In genomic region chr3:93509301-93509700, GRCm38 (mm10) we compare ENCODE assay signal across 35 mouse cellular contexts. TPM values are rescaled to one million over a fixed set of nuclear protein-coding genes. Genes with fewer than 3 reads are reported as not detected.
DNase-seq lines count a peak whose midpoint lies in the region; ATAC-seq lines count a peak whose summit lies in the region.
"Had no signal": no experiment of that assay in that cellular context is flagged by ENCODE, and none has a peak within 500 bp of the region (broad histone marks: within the 10 kb centered on the region; RNA-seq: fewer than 3 reads in every experiment).

No protein-coding gene starts in this region.

- no peak for ATAC-seq in heart, embryonic 12.5 days (ENCODE audit: insufficient number of reproducible peaks, low FRiP score)
- ATAC-seq in granulocyte monocyte progenitor cell, adult 5-6 weeks (replicated peaks; ENCODE audit: poor library complexity, severe bottlenecking) = no peak
- ATAC-seq: activated CD4-positive, CD25-positive, alpha-beta regulatory T cell, adult 4 months; CD4-positive, CD25-positive, alpha-beta regulatory T cell, adult 4 months; forebrain, embryonic 15.5 days; hindbrain, embryonic 16.5 days; inflammation-experienced regulatory T-cells, adult 6 months; intestine, embryonic 16.5 days had no signal

- no peaks in the 10 kb centered on the region for H3K27me3 ChIP-seq in heart, embryonic 12.5 days (replicated peaks)
- H3K27me3 ChIP-seq: embryonic facial prominence, embryonic 13.5 days; forebrain, embryonic 12.5 days; forebrain, embryonic 15.5 days; heart, embryonic 15.5 days; hindbrain, embryonic 13.5 days had no signal

- peak; percentile 27 for DNase-seq in adrenal gland, adult 2 months
- DNase-seq in adrenal gland, postnatal 4 days (ENCODE audit: low spot score in 2 of 2) = no peak
- peak; percentile 24 for DNase-seq in heart, adult 11 months
- DNase-seq in 416B (ENCODE audit: low read depth) = peak; percentile 78
- DNase-seq in induced T-regulatory cell, adult 2 months (ENCODE audit: low read depth) = peak; percentile 50
- DNase-seq: B cell, adult 2 months; cerebellum, adult 11-12 months; cerebellum, adult 8-10 months; cerebellum, postnatal 10 days; cerebellum, postnatal 36 days; embryo, embryonic 11 days; gastrocnemius, postnatal 25 days; heart, postnatal 10 days; heart, postnatal 36 days had no signal

- H3K27ac ChIP-seq in heart, embryonic 12.5 days (ENCODE audit: poor library complexity, severe bottlenecking) = no peak overlapping the region
- H3K27ac ChIP-seq: embryonic facial prominence, embryonic 10.5 days; embryonic facial prominence, embryonic 13.5 days; forebrain, embryonic 12.5 days; forebrain, embryonic 15.5 days; heart, embryonic 15.5 days; hindbrain, embryonic 10.5 days; hindbrain, embryonic 13.5 days had no signal

- no peaks in the 10 kb centered on the region for H3K36me3 ChIP-seq in heart, embryonic 12.5 days
- H3K36me3 ChIP-seq: embryonic facial prominence, embryonic 10.5 days; embryonic facial prominence, embryonic 13.5 days; forebrain, embryonic 12.5 days; forebrain, embryonic 15.5 days; heart, embryonic 15.5 days; hindbrain, embryonic 10.5 days; hindbrain, embryonic 13.5 days had no signal

- 34% methylated on average over 1 of the region's 1 CpGs for WGBS in heart, embryonic 12.5 days

- H3K4me1 ChIP-seq in heart, embryonic 12.5 days (replicated peaks) = no peaks in the 10 kb centered on the region
- H3K4me1 ChIP-seq: forebrain, embryonic 12.5 days; forebrain, embryonic 15.5 days; heart, embryonic 15.5 days; hindbrain, embryonic 13.5 days had no signal

- no peak overlapping the region for H3K9ac ChIP-seq in heart, embryonic 12.5 days
- H3K9ac ChIP-seq: embryonic facial prominence, embryonic 13.5 days; forebrain, embryonic 12.5 days; forebrain, embryonic 15.5 days; heart, embryonic 15.5 days; hindbrain, embryonic 13.5 days had no signal

- no peak overlapping the region for H3K4me3 ChIP-seq in heart, embryonic 12.5 days
- H3K4me3 ChIP-seq: embryonic facial prominence, embryonic 10.5 days; embryonic facial prominence, embryonic 13.5 days; erythroblast, embryonic 14.5 days; forebrain, embryonic 12.5 days; forebrain, embryonic 15.5 days; heart, embryonic 15.5 days; hindbrain, embryonic 10.5 days; hindbrain, embryonic 13.5 days had no signal

- H3K9me3 ChIP-seq in heart, embryonic 12.5 days (replicated peaks) = no peaks in the 10 kb centered on the region
- H3K9me3 ChIP-seq: embryonic facial prominence, embryonic 10.5 days; embryonic facial prominence, embryonic 13.5 days; forebrain, embryonic 12.5 days; forebrain, embryonic 15.5 days; heart, embryonic 15.5 days; hindbrain, embryonic 10.5 days; hindbrain, embryonic 13.5 days had no signal

- H3K4me2 ChIP-seq in heart, embryonic 12.5 days = no peak overlapping the region
- H3K4me2 ChIP-seq: embryonic facial prominence, embryonic 13.5 days; forebrain, embryonic 12.5 days; forebrain, embryonic 15.5 days; heart, embryonic 11.5 days; heart, embryonic 15.5 days; hindbrain, embryonic 13.5 days had no signal

RNA-seq across cellular contexts. Expression of gene S100a11, which starts 11.0 kb away (rescaled TPM):
- 100 to 1,000 TPM; 210 to 267 TPM for total RNA-seq in adrenal gland, adult 2 months (2021)
- 33.0 and 44.4 TPM in 2 replicates for polyA plus RNA-seq in adrenal gland, adult 2 months (2012; rRNA removed)
- 100 to 1,000 TPM; 223 to 236 TPM for total RNA-seq in adrenal gland, postnatal 4 days (2021)
- polyA plus RNA-seq in heart, embryonic 12.5 days (2016; fragmentation: Nextera tagmentation; extraction: Ambion mirVana) = 860 and 874 TPM in 2 replicates
- 1,372 and 1,648 TPM in 2 replicates for total RNA-seq in granulocyte monocyte progenitor cell, adult 5-6 weeks (2014; fragmentation: Nextera tagmentation)
- 77.7 and 97.8 TPM in 2 replicates for total RNA-seq in granulocyte monocyte progenitor cell, adult 5-6 weeks (2017)
- total RNA-seq: MEL had no signal

RNA-seq across cellular contexts. Expression of gene Tchhl1, which starts 40.7 kb away (rescaled TPM):
- total RNA-seq in adrenal gland, adult 2 months (2021) = 1 to 10 TPM in 1 of 2 experiments, not detected in 1; 3.1 TPM
- not detected in 2 replicates for polyA plus RNA-seq in adrenal gland, adult 2 months (2012; rRNA removed)
- under 1 TPM in 1 of 2 experiments, not detected in 1; 0.22 TPM for total RNA-seq in adrenal gland, postnatal 4 days (2021)
- polyA plus RNA-seq in heart, embryonic 12.5 days (2016; fragmentation: Nextera tagmentation; extraction: Ambion mirVana) = not detected in 2 replicates
- not detected in 2 replicates for total RNA-seq in granulocyte monocyte progenitor cell, adult 5-6 weeks (2014; fragmentation: Nextera tagmentation)
- total RNA-seq in granulocyte monocyte progenitor cell, adult 5-6 weeks (2017) = not detected in 2 replicates
- total RNA-seq: gastrocnemius, adult 8-10 months; gastrocnemius, postnatal 25 days; heart, adult 8-10 months; heart, postnatal 10 days; heart, postnatal 36 days; MEL had no signal
- polyA plus RNA-seq: activated CD4-positive, CD25-positive, alpha-beta regulatory T cell, adult 4 months; brain, embryonic 14.5 days; CD4-positive, CD25-positive, alpha-beta regulatory T cell, adult 4 months; cortical plate, adult 2 months; embryonic facial prominence, embryonic 10.5 days; embryonic facial prominence, embryonic 13.5 days; erythroblast, embryonic 14.5 days; forebrain, embryonic 12.5 days; forebrain, embryonic 15.5 days; heart, embryonic 11.5 days; heart, embryonic 15.5 days; hindbrain, embryonic 10.5 days; hindbrain, embryonic 13.5 days; hindbrain, embryonic 16.5 days; inflammation-experienced regulatory T-cells, adult 6 months; intestine, embryonic 16.5 days had no signal

RNA-seq across cellular contexts. Expression of gene S100a10, which starts 45.6 kb away (rescaled TPM):
- total RNA-seq in adrenal gland, adult 2 months (2021) = 100 to 1,000 TPM; 173 to 196 TPM
- polyA plus RNA-seq in adrenal gland, adult 2 months (2012; rRNA removed) = 16.3 and 17.7 TPM in 2 replicates
- total RNA-seq in adrenal gland, postnatal 4 days (2021) = 100 to 1,000 TPM; 198 to 205 TPM
- 186 and 199 TPM in 2 replicates for polyA plus RNA-seq in heart, embryonic 12.5 days (2016; fragmentation: Nextera tagmentation; extraction: Ambion mirVana)
- total RNA-seq in granulocyte monocyte progenitor cell, adult 5-6 weeks (2014; fragmentation: Nextera tagmentation) = 146 and 257 TPM in 2 replicates
- 203 and 212 TPM in 2 replicates for total RNA-seq in granulocyte monocyte progenitor cell, adult 5-6 weeks (2017)

Comparison
In these comparisons a context has a peak if more than half of its experiments do, and no peak if none do; other contexts are left out.
1. DNase-seq: peak in adrenal gland, adult 2 months (single experiment), heart, adult 11 months (single experiment), 416B (single experiment) and induced T-regulatory cell, adult 2 months (single experiment); none in adrenal gland, postnatal 4 days (0 of 2).